Mouse (Mus musculus) intestine, embryonic 14.5 days (tissue): ENCODE data around the gene Prdm2. TPM values are rescaled to one million over a fixed set of nuclear protein-coding genes. Genes with fewer than 3 reads are reported as not detected.

Source experiments
- ATAC-seq: fragments of 200-750 bp; cut with Nextera tagmentation; replicated peaks from 2 replicates; pipeline ENCODE4 v1.8.0; 2017; ENCODE audit warnings: low read depth, moderate number of reproducible peaks, moderate TSS enrichment, moderate library complexity; ENCODE audit not compliant: low FRiP score, low TSS enrichment
- DNase-seq: peaks from one replicate; pipeline ENCODE4 v3.0.0-alpha.2; 2018; ENCODE audit warnings: low spot score
- H3K27ac ChIP-seq: fragments of 300-500 bp; sonication (generic); 2 replicates; pipeline ENCODE4 v1.5.1; 2014; ENCODE audit warnings: low read depth, mild to moderate bottlenecking, control low read depth
- H3K27me3 ChIP-seq: fragments of 300-500 bp; sonication (generic); replicated peaks from 2 replicates; pipeline ENCODE4 v1.6.1; 2014; ENCODE audit warnings: low read length, control low read depth; ENCODE audit not compliant: control insufficient read depth, insufficient read depth
- H3K36me3 ChIP-seq: fragments of 300-500 bp; sonication (generic); 2 replicates; pipeline ENCODE4 v1.6.1; 2014; ENCODE audit warnings: low read length, control low read depth; ENCODE audit not compliant: control insufficient read depth, insufficient read depth
- H3K4me1 ChIP-seq: fragments of 300-500 bp; sonication (generic); replicated peaks from 2 replicates; pipeline ENCODE4 v1.6.1; 2014; ENCODE audit warnings: low read length, control low read depth, mixed read lengths; ENCODE audit not compliant: control insufficient read depth, insufficient read depth
- H3K4me2 ChIP-seq: fragments of 300-500 bp; sonication (generic); 2 replicates; pipeline ENCODE4 v1.6.1; 2014; ENCODE audit warnings: low read length
- H3K4me3 ChIP-seq: fragments of 300-500 bp; sonication (generic); 2 replicates; pipeline ENCODE4 v1.5.1; 2014; ENCODE audit warnings: low read depth, low read length, control low read depth, mixed read lengths
- H3K9ac ChIP-seq: fragments of 300-500 bp; sonication (generic); 2 replicates; pipeline ENCODE4 v1.6.1; 2014; ENCODE audit warnings: mild to moderate bottlenecking, low read length
- H3K9me3 ChIP-seq: fragments of 300-500 bp; sonication (generic); 2 replicates; pipeline ENCODE4 v1.6.1; 2016; ENCODE audit warnings: low read length, control low read depth; ENCODE audit not compliant: control insufficient read depth
- WGBS: fragments of 180-500 bp; shearing (Covaris S2); extraction: QIAGEN DNeasy Blood & Tissue Kit; methylation state at CpG from one replicate; pipeline ENCODE4 v1.1.7; 2014; 5-methylcytosine and 5-hydroxymethylcytosine counted together
- polyA plus RNA-seq: library from polyadenylated mRNA; unstranded; fragments of >200 nt; fragmentation: Nextera tagmentation; extraction: Ambion mirVana; gene quantifications from 2 replicates; pipeline ENCODE4 v1.2.1, GENCODE M21; 2014

The Prdm2 gene
- polyA plus RNA-seq, 1 experiment from 2014 or later: 12.4 TPM

- H3K9me3 ChIP-seq: no peaks in the 10 kb centered on the region
- H3K4me2 ChIP-seq: no peak overlapping the region
- DNase-seq (no peak), ATAC-seq (no peak)
- H3K27ac ChIP-seq: no peak overlapping the region
- H3K9ac ChIP-seq: no peak overlapping the region
- H3K4me3 ChIP-seq: no peak overlapping the region
- H3K4me1 ChIP-seq: no peaks in the 10 kb centered on the region
- WGBS: 92% methylated on average over 5 of the region's 5 CpGs
- H3K36me3 ChIP-seq: peaks cover 19% of the 10 kb centered on the region
- H3K27me3 ChIP-seq: no peaks in the 10 kb centered on the region
Observed at GRCm38 (mm10) chr4:143180731-143181130, 32.1 kb downstream of the Prdm2 start.

DNA sequence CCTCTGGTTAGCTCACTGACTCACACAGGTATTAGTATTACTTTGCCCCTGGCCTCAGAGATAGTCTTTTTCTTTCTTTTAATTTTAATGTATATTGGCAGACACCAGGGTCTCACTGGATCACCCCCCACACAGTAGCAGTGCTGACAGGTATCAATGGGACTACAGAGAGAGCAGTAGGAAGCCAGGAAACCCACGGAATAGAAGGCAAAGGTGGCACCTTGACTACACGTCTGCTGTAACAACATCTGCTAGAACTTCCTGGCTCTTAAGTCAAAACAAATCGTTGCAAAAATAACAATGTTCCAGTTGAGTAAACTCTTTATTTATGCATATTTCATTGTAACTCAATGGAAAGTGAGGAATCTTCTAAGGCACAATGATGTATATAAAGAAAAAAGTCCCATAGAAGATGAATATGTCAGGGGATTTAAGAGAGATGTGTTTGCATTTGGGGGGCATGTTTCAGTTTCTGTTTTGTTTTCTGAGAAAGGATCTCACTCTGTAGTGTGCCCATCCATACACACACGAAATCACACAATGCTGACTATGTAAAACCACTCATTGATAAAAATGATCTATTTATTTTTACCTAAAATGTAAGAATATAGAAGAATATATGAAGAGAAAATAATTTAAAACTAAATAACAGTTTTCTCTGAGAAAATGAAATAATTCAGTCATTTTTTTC, 41.0 kb downstream of the Prdm2 start:
- Histone ChIP-seq H3K4me1 (no peaks in the 10 kb centered on the region), H3K9ac (no peak overlapping the region), H3K4me3 (no peak overlapping the region), H3K27me3 (no peaks in the 10 kb centered on the region), H3K27ac (no peak overlapping the region), H3K36me3 (peaks cover 35% of the 10 kb centered on the region), H3K4me2 (no peak overlapping the region), H3K9me3 (no peaks in the 10 kb centered on the region)
- no peak for ATAC-seq
- DNase-seq: peak; percentile 27
- 71% methylated on average over 4 of the region's 4 CpGs for WGBS

DNA sequence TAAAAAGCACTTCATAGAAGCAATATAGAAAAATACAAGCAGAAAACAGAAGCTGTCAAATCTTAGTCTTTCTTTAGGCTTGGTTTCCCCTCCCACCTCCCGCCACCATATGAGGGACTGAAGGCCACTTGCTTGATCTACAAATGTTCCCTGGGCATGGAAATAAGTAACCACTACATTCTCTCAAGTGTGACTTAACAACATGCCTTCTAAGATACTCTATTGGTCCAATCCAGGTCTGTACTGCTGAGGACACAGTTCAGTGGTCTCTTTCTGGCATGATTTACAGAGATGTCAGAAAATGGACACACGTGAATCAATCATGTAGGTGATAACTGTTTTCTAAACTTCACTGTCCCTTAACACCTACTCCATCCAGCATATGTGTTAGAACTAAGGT, 42.5 kb downstream of the Prdm2 start:
- ATAC-seq (no peak), DNase-seq (no peak)
- 92% methylated on average over 2 of the region's 2 CpGs for WGBS
- Histone ChIP-seq H3K4me3 (no peak overlapping the region), H3K36me3 (peaks cover 29% of the 10 kb centered on the region), H3K27me3 (no peaks in the 10 kb centered on the region), H3K27ac (no peak overlapping the region), H3K9me3 (no peaks in the 10 kb centered on the region), H3K4me1 (no peaks in the 10 kb centered on the region), H3K9ac (no peak overlapping the region), H3K4me2 (no peak overlapping the region)

DNA sequence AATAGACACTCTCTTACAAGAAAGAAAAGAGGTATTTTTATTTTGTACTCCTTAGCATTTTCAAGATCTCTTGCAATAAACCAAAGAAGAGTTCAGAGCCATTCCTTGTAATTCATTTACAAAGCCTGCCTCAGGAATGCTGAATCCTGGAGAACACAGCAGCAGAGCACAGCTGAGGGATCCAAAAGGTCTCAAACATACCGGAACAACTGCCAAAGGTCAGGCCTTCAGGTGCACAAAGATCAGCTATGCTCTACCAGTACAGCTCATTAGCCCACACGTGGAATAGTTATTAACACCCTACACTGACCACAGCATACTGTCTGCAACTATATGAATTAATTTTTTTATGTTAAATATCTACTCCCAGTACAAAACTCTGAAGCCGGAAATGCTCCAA, 44.7 kb downstream of the Prdm2 start:
- Histone ChIP-seq H3K36me3 (peaks cover 23% of the 10 kb centered on the region), H3K9ac (no peak overlapping the region), H3K4me1 (no peaks in the 10 kb centered on the region), H3K27me3 (no peaks in the 10 kb centered on the region), H3K27ac (no peak overlapping the region), H3K4me2 (no peak overlapping the region), H3K4me3 (no peak overlapping the region), H3K9me3 (no peaks in the 10 kb centered on the region)
- ATAC-seq (no peak), DNase-seq (no peak)
- 83% methylated on average over 3 of the region's 3 CpGs for WGBS

DNA sequence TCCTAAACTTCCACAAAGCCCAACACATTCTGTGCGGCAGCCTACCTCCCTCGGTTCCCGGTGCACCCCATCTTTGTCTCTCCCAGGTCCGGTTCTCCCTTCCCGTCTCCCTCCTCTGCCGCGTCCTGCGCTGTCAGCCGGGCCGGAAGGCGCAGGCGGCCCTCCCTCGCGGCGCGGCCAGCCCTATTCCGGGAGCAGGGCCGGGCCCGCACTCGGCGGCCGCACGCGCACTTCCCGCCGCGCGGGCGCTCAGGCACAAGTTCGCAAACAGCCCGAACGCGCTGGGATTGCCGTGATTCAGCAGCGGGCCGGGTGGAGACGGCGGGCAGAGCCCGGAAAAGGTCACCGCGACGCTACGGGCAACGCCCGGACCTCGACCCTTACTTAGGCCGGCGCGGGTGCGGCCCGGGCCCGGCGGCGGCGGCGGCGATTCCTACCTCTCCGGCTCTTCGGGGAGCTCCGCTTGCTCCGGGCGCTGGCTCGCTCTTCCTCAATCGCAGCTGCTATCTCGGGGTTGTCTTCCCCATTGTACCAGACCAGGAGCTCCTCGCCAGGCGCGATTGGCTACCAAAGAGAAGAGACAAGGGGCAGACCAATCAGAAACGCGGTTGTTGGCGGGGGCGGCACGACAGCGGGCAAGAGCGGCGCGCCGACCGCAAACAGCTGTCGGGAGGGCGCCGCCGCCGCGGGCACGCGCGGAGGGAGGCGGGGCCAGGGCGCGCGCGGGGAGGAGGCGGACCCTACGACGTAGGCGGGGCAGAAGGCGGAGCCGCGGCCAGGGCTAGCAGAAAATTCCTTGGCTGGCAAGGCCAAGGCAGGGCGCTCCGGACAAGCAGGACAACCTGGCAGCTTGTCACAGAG, 50.9 kb downstream of the Prdm2 start:
- peak overlapping the region; percentile 65 for H3K4me2 ChIP-seq
- peak overlapping the region; percentile 94 for H3K9ac ChIP-seq
- under 1% methylated on average over 90 of the region's 102 CpGs for WGBS
- H3K27ac ChIP-seq: peak overlapping the region; percentile 99
- no peaks in the 10 kb centered on the region for H3K9me3 ChIP-seq
- H3K4me1 ChIP-seq: peaks cover 20% of the 10 kb centered on the region
- DNase-seq (peak; percentile 99), ATAC-seq (peak; percentile 100)
- no peaks in the 10 kb centered on the region for H3K27me3 ChIP-seq
- H3K36me3 ChIP-seq: peaks cover 3% of the 10 kb centered on the region; the same call in 1 of the 2 replicates
- peak overlapping the region; percentile 92 for H3K4me3 ChIP-seq

DNA sequence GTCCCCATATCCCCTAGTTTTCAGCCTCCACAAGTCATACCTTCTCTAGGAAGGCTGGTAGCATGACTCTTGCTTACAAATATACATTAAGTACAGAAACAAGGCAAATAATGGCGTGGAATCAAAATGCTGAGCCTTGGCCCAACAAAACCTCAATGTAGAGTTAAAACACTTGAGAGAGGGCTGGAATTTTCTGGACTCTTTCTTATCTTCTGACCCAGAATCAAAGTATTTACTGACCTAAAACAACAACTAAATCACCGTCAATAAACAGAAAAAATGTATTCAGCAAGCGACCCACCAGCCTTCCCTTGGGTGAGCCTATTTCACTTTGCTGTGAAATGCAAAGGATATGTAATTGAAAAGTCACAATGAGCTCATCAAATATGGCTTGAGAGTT, 52.0 kb downstream of the Prdm2 start:
- 48% methylated on average over 3 of the region's 3 CpGs for WGBS
- no peaks in the 10 kb centered on the region for H3K27me3 ChIP-seq
- peak overlapping the region; percentile 92 for H3K4me3 ChIP-seq
- no peak overlapping the region for H3K27ac ChIP-seq
- peaks cover 3% of the 10 kb centered on the region; the same call in 1 of the 2 replicates for H3K36me3 ChIP-seq
- DNase-seq: no peak
- no peaks in the 10 kb centered on the region for H3K9me3 ChIP-seq
- no peak for ATAC-seq
- H3K4me2 ChIP-seq: peak overlapping the region; percentile 65
- peak overlapping the region; percentile 94 for H3K9ac ChIP-seq
- H3K4me1 ChIP-seq: peaks cover 20% of the 10 kb centered on the region

- no peak for DNase-seq
- no peaks in the 10 kb centered on the region for H3K27me3 ChIP-seq
- no peak overlapping the region for H3K9ac ChIP-seq
- peaks cover 21% of the 10 kb centered on the region for H3K4me1 ChIP-seq
- H3K4me2 ChIP-seq: no peak overlapping the region
- H3K4me3 ChIP-seq: no peak overlapping the region
- H3K9me3 ChIP-seq: no peaks in the 10 kb centered on the region
- H3K36me3 ChIP-seq: peaks cover 3% of the 10 kb centered on the region; the same call in 1 of the 2 replicates
- H3K27ac ChIP-seq: no peak overlapping the region
- no peak for ATAC-seq
- whole genome bisulfite sequencing: 87% methylated on average over 2 of the region's 2 CpGs
Observed at GRCm38 (mm10) chr4:143159336-143159735, 53.5 kb downstream of the Prdm2 start.

DNA sequence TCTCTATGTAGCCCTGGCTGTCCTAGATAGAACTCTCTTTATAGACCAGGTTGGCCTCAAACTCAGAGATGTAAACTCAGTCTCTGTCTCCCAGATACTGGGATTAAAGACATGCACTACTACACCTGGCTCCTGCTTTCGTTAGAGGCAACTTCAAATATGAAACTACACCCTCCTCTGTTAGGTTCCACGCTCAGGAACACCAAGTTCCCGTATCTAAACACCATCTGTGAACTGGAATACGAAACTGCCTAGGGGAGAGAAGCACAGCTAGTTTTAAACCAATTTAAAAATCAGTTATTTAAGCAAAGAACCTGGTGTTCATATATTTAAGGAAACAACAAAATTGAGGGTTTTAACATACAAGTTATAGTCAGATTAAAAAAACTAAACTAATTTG, 56.9 kb downstream of the Prdm2 start:
- no peak for DNase-seq

More for the DNA sequence above, 56.9 kb downstream of the Prdm2 start:
- no peak for ATAC-seq
- no peak overlapping the region for H3K9ac ChIP-seq
- no peak overlapping the region for H3K4me3 ChIP-seq
- no peak overlapping the region for H3K4me2 ChIP-seq
- peaks cover 3% of the 10 kb centered on the region; the same call in 1 of the 2 replicates for H3K36me3 ChIP-seq
- no peaks in the 10 kb centered on the region for H3K9me3 ChIP-seq
- 77% methylated on average over 4 of the region's 4 CpGs for WGBS
- H3K27me3 ChIP-seq: no peaks in the 10 kb centered on the region
- peaks cover 20% of the 10 kb centered on the region for H3K4me1 ChIP-seq
- H3K27ac ChIP-seq: no peak overlapping the region
